Mouse (Mus musculus) midbrain, embryonic 13.5 days (tissue): ENCODE data around the gene R3hcc1l. TPM values are rescaled to one million over a fixed set of nuclear protein-coding genes. Genes with fewer than 3 reads are reported as not detected.
A peak's percentile ranks its signal among the peaks of the same experiment; 100 is the strongest.

Experiments used
- ATAC-seq: fragments of 200-750 bp; cut with Nextera tagmentation; 2 replicates; pipeline ENCODE4 v1.8.0; 2017; ENCODE audit warnings: mild to moderate bottlenecking, moderate TSS enrichment, moderate library complexity
- H3K27ac ChIP-seq: fragments of 300-500 bp; sonication (generic); 2 replicates; pipeline ENCODE4 v1.5.1; 2015; ENCODE audit warnings: inconsistent platforms, mild to moderate bottlenecking, moderate library complexity
- H3K27me3 ChIP-seq: fragments of 300-500 bp; sonication (generic); 2 replicates; pipeline ENCODE4 v1.6.1; 2015; ENCODE audit warnings: mild to moderate bottlenecking, inconsistent platforms
- H3K36me3 ChIP-seq: fragments of 300-500 bp; sonication (generic); 2 replicates; pipeline ENCODE4 v1.6.1; 2015; ENCODE audit warnings: mild to moderate bottlenecking, inconsistent platforms
- H3K4me1 ChIP-seq: fragments of 300-500 bp; sonication (generic); replicated peaks from 2 replicates; pipeline ENCODE4 v1.6.1; 2015; ENCODE audit warnings: inconsistent platforms
- H3K4me2 ChIP-seq: fragments of 300-500 bp; sonication (generic); replicated peaks from 2 replicates; pipeline ENCODE4 v1.6.1; 2015; ENCODE audit warnings: moderate library complexity, mild to moderate bottlenecking, inconsistent platforms
- H3K4me3 ChIP-seq: fragments of 300-500 bp; sonication (generic); replicated peaks from 2 replicates; pipeline ENCODE4 v1.5.1; 2015; ENCODE audit warnings: mild to moderate bottlenecking, inconsistent platforms
- H3K9ac ChIP-seq: fragments of 300-500 bp; sonication (generic); replicated peaks from 2 replicates; pipeline ENCODE4 v1.6.1; 2015; ENCODE audit warnings: mild to moderate bottlenecking, inconsistent platforms
- H3K9me3 ChIP-seq: fragments of 300-500 bp; sonication (generic); 2 replicates; pipeline ENCODE4 v1.6.1; 2016; ENCODE audit warnings: mild to moderate bottlenecking, inconsistent platforms
- WGBS: fragments of 180-500 bp; shearing (Covaris S2); methylation state at CpG from one replicate; pipeline ENCODE4 v1.1.7; 2015; 5-methylcytosine and 5-hydroxymethylcytosine counted together
- polyA plus RNA-seq: library from polyadenylated mRNA; unstranded; fragments of >200 nt; fragmentation: Nextera tagmentation; extraction: Ambion mirVana; gene quantifications from 2 replicates; pipeline ENCODE4 v1.2.1, GENCODE M21; 2015

The R3hcc1l gene
- 14.7 and 15.7 TPM in 2 replicates for polyA plus RNA-seq

GRCm38 (mm10) chr19:42518620-42519310 is at the start of gene R3hcc1l:
Gene R3hcc1l (plus strand): TSS chr19:42518759.
- Histone ChIP-seq H3K9me3 (no peaks in the 10 kb centered on the region), H3K36me3 (no peaks in the 10 kb centered on the region), H3K4me2 (peak within 1 kb of the TSS; percentile 70), H3K4me1 (peaks cover 10% of the 10 kb centered on the region), H3K27me3 (no peaks in the 10 kb centered on the region), H3K9ac (peak within 1 kb of the TSS; percentile 83), H3K27ac (peak within 1 kb of the TSS; percentile 72), H3K4me3 (peak within 1 kb of the TSS; percentile 81)
- under 1% methylated on average over 57 of the region's 59 CpGs for WGBS
- peak; percentile 97 for ATAC-seq

- H3K27ac ChIP-seq: no peak overlapping the region
- no peaks in the 10 kb centered on the region for H3K36me3 ChIP-seq
- no peak overlapping the region for H3K4me2 ChIP-seq
- 0 out of 2 replicates have a peak, but pooled peaks cover 3% of the 10 kb centered on the region for H3K4me1 ChIP-seq
- H3K9me3 ChIP-seq: no peaks in the 10 kb centered on the region
- H3K27me3 ChIP-seq: no peaks in the 10 kb centered on the region; the same call in 1 of the 2 replicates
- WGBS: 54% methylated on average over 4 of the region's 4 CpGs
- no peak overlapping the region for H3K4me3 ChIP-seq
- H3K9ac ChIP-seq: no peak overlapping the region
- no peak for ATAC-seq
Observed at GRCm38 (mm10) chr19:42471571-42471970, 47.0 kb upstream of the R3hcc1l start.

GRCm38 (mm10) chr19:42472831-42473230 is 45.7 kb upstream of the R3hcc1l start:
- Histone ChIP-seq H3K4me2 (no peak overlapping the region), H3K9me3 (no peaks in the 10 kb centered on the region), H3K27me3 (no peaks in the 10 kb centered on the region; the same call in 1 of the 2 replicates), H3K36me3 (no peaks in the 10 kb centered on the region), H3K27ac (no peak overlapping the region), H3K4me3 (no peak overlapping the region), H3K9ac (no peak overlapping the region), H3K4me1 (0 out of 2 replicates have a peak, but pooled peaks cover 3% of the 10 kb centered on the region)
- 30% methylated on average over 11 of the region's 11 CpGs for WGBS
- ATAC-seq: no peak

GRCm38 (mm10) chr19:42477769-42478168 is 40.8 kb upstream of the R3hcc1l start:
- Histone ChIP-seq H3K4me3 (no peak overlapping the region), H3K27ac (no peak overlapping the region), H3K9me3 (no peaks in the 10 kb centered on the region), H3K36me3 (no peaks in the 10 kb centered on the region), H3K9ac (no peak overlapping the region), H3K4me1 (peaks cover 7% of the 10 kb centered on the region), H3K4me2 (no peak overlapping the region), H3K27me3 (no peaks in the 10 kb centered on the region; the same call in 1 of the 2 replicates)
- WGBS: 80% methylated on average over 5 of the region's 5 CpGs
- no peak for ATAC-seq

- Histone ChIP-seq H3K36me3 (no peaks in the 10 kb centered on the region), H3K4me1 (peaks cover 7% of the 10 kb centered on the region), H3K27me3 (no peaks in the 10 kb centered on the region; the same call in 1 of the 2 replicates), H3K9me3 (no peaks in the 10 kb centered on the region), H3K4me3 (no peak overlapping the region), H3K4me2 (no peak overlapping the region), H3K27ac (no peak overlapping the region), H3K9ac (no peak overlapping the region)
- ATAC-seq: no peak
- 40% methylated on average over 12 of the region's 12 CpGs for WGBS
Observed at GRCm38 (mm10) chr19:42478303-42478702, 40.3 kb upstream of the R3hcc1l start.

- Histone ChIP-seq H3K9ac (no peak overlapping the region), H3K4me3 (no peak overlapping the region), H3K4me2 (no peak overlapping the region), H3K27me3 (no peaks in the 10 kb centered on the region), H3K9me3 (no peaks in the 10 kb centered on the region), H3K36me3 (no peaks in the 10 kb centered on the region), H3K4me1 (no peaks in the 10 kb centered on the region), H3K27ac (no peak overlapping the region)
- WGBS: 66% methylated on average over 7 of the region's 7 CpGs
- no peak for ATAC-seq
Observed at GRCm38 (mm10) chr19:42485443-42485842, 33.1 kb upstream of the R3hcc1l start.

GRCm38 (mm10) chr19:42487261-42487660 is 31.3 kb upstream of the R3hcc1l start:
- H3K9ac ChIP-seq: no peak overlapping the region
- H3K4me1 ChIP-seq: no peaks in the 10 kb centered on the region
- H3K27ac ChIP-seq: no peak overlapping the region
- H3K4me2 ChIP-seq: no peak overlapping the region
- no peaks in the 10 kb centered on the region for H3K27me3 ChIP-seq
- H3K4me3 ChIP-seq: no peak overlapping the region
- ATAC-seq: no peak
- no peaks in the 10 kb centered on the region for H3K36me3 ChIP-seq
- 88% methylated on average over 3 of the region's 3 CpGs for WGBS
- no peaks in the 10 kb centered on the region for H3K9me3 ChIP-seq

GRCm38 (mm10) chr19:42493257-42493917 is 25.2 kb upstream of the R3hcc1l start:
- no peaks in the 10 kb centered on the region for H3K27me3 ChIP-seq
- H3K4me2 ChIP-seq: no peak overlapping the region
- peaks cover 13% of the 10 kb centered on the region for H3K4me1 ChIP-seq
- 0 out of 2 replicates have a peak overlapping the region, but pooled peaks have one; percentile 14 for H3K9ac ChIP-seq
- WGBS: 27% methylated on average over 5 of the region's 5 CpGs
- no peaks in the 10 kb centered on the region for H3K36me3 ChIP-seq
- no peaks in the 10 kb centered on the region for H3K9me3 ChIP-seq
- no peak overlapping the region for H3K4me3 ChIP-seq
- peak overlapping the region; percentile 14; the same call in 1 of the 2 replicates for H3K27ac ChIP-seq
- ATAC-seq: peak; percentile 62; the same call in 1 of the 2 replicates

GRCm38 (mm10) chr19:42504156-42504555 is 14.4 kb upstream of the R3hcc1l start:
- Histone ChIP-seq H3K4me3 (no peak overlapping the region), H3K4me2 (no peak overlapping the region), H3K27ac (no peak overlapping the region), H3K27me3 (no peaks in the 10 kb centered on the region), H3K36me3 (no peaks in the 10 kb centered on the region), H3K9me3 (no peaks in the 10 kb centered on the region), H3K4me1 (no peaks in the 10 kb centered on the region), H3K9ac (no peak overlapping the region)
- ATAC-seq: no peak
- 78% methylated on average over 3 of the region's 3 CpGs for WGBS

- no peaks in the 10 kb centered on the region for H3K9me3 ChIP-seq
- ATAC-seq: no peak
- no peaks in the 10 kb centered on the region for H3K27me3 ChIP-seq
- no peak overlapping the region for H3K9ac ChIP-seq
- WGBS: 90% methylated on average over 9 of the region's 9 CpGs
- no peaks in the 10 kb centered on the region for H3K36me3 ChIP-seq
- H3K4me1 ChIP-seq: no peaks in the 10 kb centered on the region
- no peak overlapping the region for H3K4me2 ChIP-seq
- H3K27ac ChIP-seq: no peak overlapping the region
- H3K4me3 ChIP-seq: no peak overlapping the region
Observed at GRCm38 (mm10) chr19:42509625-42510024, 8.9 kb upstream of the R3hcc1l start.

- Histone ChIP-seq H3K9ac (no peak overlapping the region), H3K9me3 (no peaks in the 10 kb centered on the region), H3K4me2 (no peak overlapping the region), H3K4me3 (no peak overlapping the region), H3K27me3 (no peaks in the 10 kb centered on the region), H3K36me3 (no peaks in the 10 kb centered on the region), H3K4me1 (no peaks in the 10 kb centered on the region), H3K27ac (no peak overlapping the region)
- WGBS: 59% methylated on average over 16 of the region's 16 CpGs
- ATAC-seq: no peak
Observed at GRCm38 (mm10) chr19:42510276-42511171, 8.0 kb upstream of the R3hcc1l start.
